Mouse (Mus musculus) heart, adult 2 months (tissue): ENCODE results near the gene Unc5c. TPM values are rescaled to one million over a fixed set of nuclear protein-coding genes. Genes with fewer than 3 reads are reported as not detected.

Experiments
- DNase-seq, 2 experiments: peaks; one replicate each; pipeline ENCODE4 v3.0.0; 2021
- H3K27ac ChIP-seq: fragments of 200-600 bp; 2 replicates; pipeline ENCODE4 v1.8.1; 2022
- H3K27me3 ChIP-seq: fragments of 200-500 bp; 2 replicates; pipeline ENCODE4 v1.6.1; 2012; ENCODE audit warnings: mild to moderate bottlenecking, low read length, inconsistent platforms, mixed read lengths; ENCODE audit not compliant: control insufficient read depth, insufficient read depth
- H3K36me3 ChIP-seq: fragments of 200-500 bp; 2 replicates; pipeline ENCODE4 v1.6.1; 2012; ENCODE audit warnings: low read length, inconsistent platforms; ENCODE audit not compliant: control insufficient read depth, insufficient read depth
- H3K4me1 ChIP-seq: fragments of 200-500 bp; 2 replicates; pipeline ENCODE4 v1.6.1; 2011; ENCODE audit warnings: low read length; ENCODE audit not compliant: control insufficient read depth, insufficient read depth
- H3K4me3 ChIP-seq: fragments of 200-600 bp; 2 replicates; pipeline ENCODE4 v1.8.1; 2022
- H3K79me2 ChIP-seq: fragments of 200-500 bp; replicated peaks from 2 replicates; pipeline ENCODE4 v1.6.1; 2012; ENCODE audit warnings: mild to moderate bottlenecking, inconsistent platforms, low read length, moderate library complexity, mixed read lengths; ENCODE audit not compliant: control insufficient read depth, insufficient read depth
- H3K9ac ChIP-seq: fragments of 200-500 bp; 2 replicates; pipeline ENCODE4 v1.6.1; 2012; ENCODE audit warnings: low read depth, mild to moderate bottlenecking, control low read depth, inconsistent platforms, low read length, mixed read lengths
- CTCF ChIP-seq: fragments of 200-600 bp; IDR thresholded peaks from 2 replicates; pipeline ENCODE4 v1.8.1; 2022; ENCODE audit warnings: antibody characterized with exemption, mild to moderate bottlenecking, moderate library complexity
- EP300 ChIP-seq: fragments of 200-500 bp; IDR thresholded peaks from 2 replicates; pipeline ENCODE4 v1.6.1; 2011; ENCODE audit warnings: low read depth, low read length, control low read depth; ENCODE audit not compliant: insufficient read depth
- POLR2A ChIP-seq: fragments of 200-500 bp; IDR thresholded peaks from 2 replicates; pipeline ENCODE4 v1.6.1; 2011; ENCODE audit warnings: mild to moderate bottlenecking, low read depth, low read length, control low read depth; ENCODE audit not compliant: insufficient read depth
- WGBS: fragments of 180-500 bp; shearing (Covaris S2); methylation state at CpG from one replicate; pipeline ENCODE4 v1.1.7; 2018; 5-methylcytosine and 5-hydroxymethylcytosine counted together
- intact Hi-C: fragments of 180-260 bp; cut with DNase I; formaldehyde crosslinking; loops from one replicate; pipeline ENCODE4 v1.15.1; 2025
- polyA plus RNA-seq: library from polyadenylated mRNA; depleted of rRNA; stranded (reverse); fragments of >200 nt; gene quantifications from 2 replicates; pipeline ENCODE4 v1.2.3, GENCODE M21; 2012
- total RNA-seq, 2 experiments: library from RNA; stranded (reverse); gene quantifications; 2 replicates each; pipeline ENCODE4 v1.2.3; 2021

Unc5c gene
- total and polyA plus RNA-seq, 3 experiments: 0.25 to 0.32 (median 0.26) TPM

DNA sequence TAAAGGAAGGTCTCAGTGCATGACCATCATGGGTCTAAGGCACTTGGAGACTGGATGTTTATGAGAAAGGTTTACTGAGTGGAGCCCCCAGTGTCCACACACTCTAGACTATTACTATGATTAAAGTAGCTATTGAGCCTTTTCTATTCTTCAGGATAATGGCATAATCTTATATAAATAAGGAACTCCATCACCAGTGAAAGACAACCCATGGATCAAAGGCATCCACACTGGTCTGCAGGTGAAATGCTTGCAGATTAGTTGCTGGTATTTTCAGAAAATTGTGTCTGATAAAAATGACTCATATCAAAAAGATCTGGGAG, 116.8 kb downstream of the Unc5c start:
- H3K27ac ChIP-seq: no peak overlapping the region
- no peak for DNase-seq
- H3K27me3 ChIP-seq: no peaks in the 10 kb centered on the region
- no peaks in the 10 kb centered on the region for H3K79me2 ChIP-seq
- H3K4me3 ChIP-seq: no peak overlapping the region
- no peaks in the 10 kb centered on the region for H3K4me1 ChIP-seq
- H3K36me3 ChIP-seq: no peaks in the 10 kb centered on the region
- no peak for TF ChIP-seq POLR2A
- intact Hi-C loops: no loop called here
- H3K9ac ChIP-seq: no peak overlapping the region

DNA sequence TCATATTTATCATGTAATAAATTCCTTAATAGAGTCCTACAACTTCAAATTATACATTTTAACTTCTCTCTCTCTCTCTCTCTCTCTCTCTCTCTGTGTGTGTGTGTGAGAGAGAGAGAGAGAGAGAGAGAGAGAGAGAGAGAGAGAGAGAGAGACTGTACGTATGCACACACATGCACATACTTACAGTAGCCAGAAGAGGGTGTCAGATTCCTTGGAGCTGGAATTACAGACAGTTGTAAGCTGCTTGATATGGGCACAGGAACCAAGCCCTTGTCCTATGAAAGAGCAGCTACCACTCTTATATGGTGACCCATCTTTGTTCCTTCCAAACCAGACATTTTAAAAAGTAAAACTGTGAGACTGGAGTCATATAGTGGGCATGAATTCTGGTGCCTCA, 118.2 kb downstream of the Unc5c start:
- no peak overlapping the region for H3K27ac ChIP-seq
- no peaks in the 10 kb centered on the region for H3K27me3 ChIP-seq
- TF ChIP-seq EP300 (no peak), POLR2A (no peak), CTCF (no peak)
- no peaks in the 10 kb centered on the region for H3K79me2 ChIP-seq
- DNase-seq: no peak
- 87% methylated on average over 1 of the region's 1 CpGs for WGBS
- H3K4me3 ChIP-seq: no peak overlapping the region
- no peaks in the 10 kb centered on the region for H3K36me3 ChIP-seq
- intact Hi-C loops: no loop called here
- no peak overlapping the region for H3K9ac ChIP-seq
- no peaks in the 10 kb centered on the region for H3K4me1 ChIP-seq

DNA sequence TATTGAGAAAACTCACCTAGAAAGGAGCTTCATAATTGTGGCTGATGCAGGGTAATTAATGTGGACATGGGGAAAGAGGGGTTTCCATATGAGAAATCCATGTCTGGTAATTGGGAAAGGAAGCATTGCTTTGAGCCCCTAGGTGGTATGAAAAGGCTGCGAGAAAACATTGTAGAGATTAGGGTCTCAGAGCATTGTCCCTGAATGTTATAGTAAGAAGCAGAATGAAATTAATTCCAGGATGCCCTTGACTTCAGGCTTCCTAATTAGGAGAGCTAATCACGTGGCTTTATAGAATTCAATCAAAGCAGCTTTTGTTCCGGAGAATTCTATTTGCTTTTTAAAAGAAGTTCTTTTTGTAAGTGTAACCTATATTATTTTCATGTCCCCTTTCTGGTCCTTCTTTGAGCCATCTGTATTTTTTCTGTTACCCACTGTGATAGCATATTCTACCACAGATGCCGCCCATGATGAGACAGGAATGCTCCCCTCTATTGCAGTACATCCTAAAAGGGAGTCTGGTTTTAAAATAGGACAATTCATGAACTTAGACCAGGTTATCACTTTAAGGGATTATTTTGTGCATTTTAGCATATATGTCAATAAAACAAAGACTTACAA, 124.5 kb downstream of the Unc5c start:
- Histone ChIP-seq H3K79me2 (no peaks in the 10 kb centered on the region), H3K36me3 (no peaks in the 10 kb centered on the region), H3K4me3 (no peak overlapping the region), H3K27me3 (no peaks in the 10 kb centered on the region), H3K9ac (no peak overlapping the region), H3K4me1 (no peaks in the 10 kb centered on the region), H3K27ac (no peak overlapping the region)
- no peak for DNase-seq
- TF ChIP-seq EP300 (no peak), POLR2A (no peak), CTCF (no peak)
- intact Hi-C loops: no loop called here
- 78% methylated on average over 4 of the region's 4 CpGs for WGBS

DNA sequence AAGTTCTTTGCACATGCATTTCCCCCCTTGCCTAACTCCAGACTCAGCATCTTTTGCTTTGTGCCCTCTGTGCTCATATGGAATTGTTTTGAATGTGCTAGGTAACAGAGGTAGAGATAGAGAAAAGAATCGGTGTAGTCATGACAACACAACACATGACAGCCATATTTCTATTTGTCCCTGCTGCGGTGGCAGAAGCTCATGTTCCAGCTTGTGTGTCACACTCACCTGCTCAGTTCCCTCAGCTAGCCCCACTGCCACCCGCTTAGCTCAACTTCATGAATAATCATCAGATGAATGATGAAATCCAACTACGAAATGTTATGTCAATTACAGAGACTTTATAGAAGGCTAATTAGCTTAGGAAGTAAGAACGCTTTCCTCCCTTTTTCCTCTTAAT, 128.2 kb downstream of the Unc5c start:
- intact Hi-C loops: no loop called here

DNA sequence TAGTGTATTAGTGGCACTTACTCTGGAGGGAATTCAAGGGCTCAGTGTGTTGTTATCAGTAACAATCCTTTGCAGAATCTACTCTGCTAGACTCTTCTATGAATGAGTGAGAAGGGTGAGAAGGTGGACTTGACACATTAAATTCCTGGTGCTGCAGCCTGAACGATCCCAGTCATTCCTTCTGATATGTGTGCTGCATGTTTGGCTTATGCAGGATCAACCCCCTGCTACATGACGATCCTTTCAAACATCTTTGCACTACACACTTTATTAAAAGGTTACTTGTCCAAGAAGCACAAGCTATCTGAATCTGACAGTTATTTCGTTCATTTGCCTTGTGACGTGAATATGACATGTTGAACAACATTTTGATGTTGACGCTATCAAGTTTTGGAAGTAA, 129.1 kb downstream of the Unc5c start:
- no peaks in the 10 kb centered on the region for H3K79me2 ChIP-seq
- H3K4me1 ChIP-seq: no peaks in the 10 kb centered on the region
- no peak for DNase-seq
- 62% methylated on average over 5 of the region's 5 CpGs for WGBS
- H3K4me3 ChIP-seq: no peak overlapping the region
- H3K36me3 ChIP-seq: no peaks in the 10 kb centered on the region
- H3K9ac ChIP-seq: no peak overlapping the region
- no peaks in the 10 kb centered on the region for H3K27me3 ChIP-seq
- no peak for TF ChIP-seq POLR2A
- TF ChIP-seq CTCF: no peak
- no peak for TF ChIP-seq EP300
- intact Hi-C loops: no loop called here
- H3K27ac ChIP-seq: no peak overlapping the region

More for the DNA sequence above, 128.2 kb downstream of the Unc5c start:
- no peak for DNase-seq
- WGBS: 87% methylated on average over 5 of the region's 5 CpGs
- Histone ChIP-seq H3K9ac (no peak overlapping the region), H3K4me1 (no peaks in the 10 kb centered on the region), H3K27me3 (no peaks in the 10 kb centered on the region), H3K4me3 (no peak overlapping the region), H3K79me2 (no peaks in the 10 kb centered on the region), H3K36me3 (no peaks in the 10 kb centered on the region), H3K27ac (no peak overlapping the region)
- TF ChIP-seq EP300: no peak
- no peak for TF ChIP-seq POLR2A

DNA sequence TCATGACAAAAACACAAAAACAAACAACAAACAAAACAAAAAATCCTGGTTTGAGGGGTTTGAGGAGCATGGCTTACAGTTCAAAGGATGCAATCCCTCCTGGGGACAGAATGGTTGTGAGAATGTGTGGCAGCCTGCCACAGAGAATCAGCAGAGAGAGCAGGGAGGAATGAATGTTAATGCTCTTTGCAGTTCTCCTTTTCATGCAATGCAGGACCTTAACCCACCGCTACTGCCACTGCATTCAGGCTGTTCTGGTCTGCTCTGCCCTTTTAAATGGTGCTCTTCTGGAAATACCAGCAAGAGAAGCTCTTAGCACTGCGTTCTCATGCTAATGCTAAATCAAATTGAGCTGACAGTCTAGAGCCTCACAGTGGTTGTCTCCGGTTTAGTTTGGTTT, 130.1 kb downstream of the Unc5c start:
- no peak for TF ChIP-seq EP300
- no peak for TF ChIP-seq CTCF
- TF ChIP-seq POLR2A: no peak
- WGBS: 45% methylated on average over 3 of the region's 3 CpGs

More for the DNA sequence above, 130.1 kb downstream of the Unc5c start:
- H3K27me3 ChIP-seq: no peaks in the 10 kb centered on the region
- DNase-seq: no peak
- H3K4me3 ChIP-seq: no peak overlapping the region
- no peak overlapping the region for H3K27ac ChIP-seq
- no peaks in the 10 kb centered on the region for H3K79me2 ChIP-seq
- H3K9ac ChIP-seq: no peak overlapping the region
- H3K36me3 ChIP-seq: no peaks in the 10 kb centered on the region
- H3K4me1 ChIP-seq: no peaks in the 10 kb centered on the region
- intact Hi-C loops: no loop called here
